Mouse (Mus musculus) liver, adult 2 months (tissue): ENCODE measurements at regions not wholly inside any gene's neighbourhood (a gene's known extent, or its start where the extent isn't known, plus 50 kb on each side); places are given as distances from the start of the nearest gene placed in this dataset.

Source experiments
- DNase-seq: peaks from one replicate; pipeline ENCODE4 v3.0.0-alpha.2; 2011; ENCODE audit warnings: low read depth, low spot score; ENCODE audit errors: extremely low read depth
- H3K27ac ChIP-seq: fragments of 200-500 bp; replicated peaks from 2 replicates; pipeline ENCODE4 v1.5.1; 2012; ENCODE audit warnings: low read depth, mild to moderate bottlenecking, control low read depth, inconsistent platforms, low read length; ENCODE audit not compliant: insufficient read depth
- H3K27me3 ChIP-seq: fragments of 200-500 bp; 2 replicates; pipeline ENCODE4 v1.6.1; 2012; ENCODE audit warnings: mild to moderate bottlenecking, moderate library complexity, low read length, inconsistent platforms; ENCODE audit not compliant: control insufficient read depth, insufficient read depth
- H3K36me3 ChIP-seq: fragments of 200-500 bp; 2 replicates; pipeline ENCODE4 v1.6.1; 2012; ENCODE audit warnings: low read length, inconsistent platforms; ENCODE audit not compliant: control insufficient read depth, insufficient read depth
- H3K4me1 ChIP-seq: fragments of 200-500 bp; 2 replicates; pipeline ENCODE4 v1.6.1; 2011; ENCODE audit warnings: low read length; ENCODE audit not compliant: control insufficient read depth, insufficient read depth
- H3K4me3 ChIP-seq: fragments of 200-500 bp; 2 replicates; pipeline ENCODE4 v1.5.1; 2011; ENCODE audit warnings: low read depth, mild to moderate bottlenecking, control low read depth, low read length, moderate library complexity; ENCODE audit not compliant: insufficient read depth
- H3K79me2 ChIP-seq: fragments of 200-500 bp; 2 replicates; pipeline ENCODE4 v1.6.1; 2012; ENCODE audit warnings: inconsistent platforms, mild to moderate bottlenecking, low read length, moderate library complexity; ENCODE audit not compliant: control insufficient read depth, insufficient read depth
- H3K9ac ChIP-seq: fragments of 200-500 bp; 2 replicates; pipeline ENCODE4 v1.6.1; 2012; ENCODE audit warnings: low read depth, mild to moderate bottlenecking, control low read depth, inconsistent platforms, low read length
- CTCF ChIP-seq: fragments of 200-500 bp; IDR thresholded peaks from 2 replicates; pipeline ENCODE4 v1.5.1; 2011; ENCODE audit warnings: low read depth, low read length, control low read depth
- POLR2A ChIP-seq: fragments of 200-500 bp; IDR thresholded peaks from 2 replicates; pipeline ENCODE4 v1.6.1; 2011; ENCODE audit warnings: low read length, control low read depth; ENCODE audit not compliant: insufficient read depth; ENCODE audit errors: extremely low read depth
- WGBS: fragments of 180-500 bp; shearing (Covaris S2); methylation state at CpG from one replicate; pipeline ENCODE4 v1.1.7; 2018; 5-methylcytosine and 5-hydroxymethylcytosine counted together

DNA sequence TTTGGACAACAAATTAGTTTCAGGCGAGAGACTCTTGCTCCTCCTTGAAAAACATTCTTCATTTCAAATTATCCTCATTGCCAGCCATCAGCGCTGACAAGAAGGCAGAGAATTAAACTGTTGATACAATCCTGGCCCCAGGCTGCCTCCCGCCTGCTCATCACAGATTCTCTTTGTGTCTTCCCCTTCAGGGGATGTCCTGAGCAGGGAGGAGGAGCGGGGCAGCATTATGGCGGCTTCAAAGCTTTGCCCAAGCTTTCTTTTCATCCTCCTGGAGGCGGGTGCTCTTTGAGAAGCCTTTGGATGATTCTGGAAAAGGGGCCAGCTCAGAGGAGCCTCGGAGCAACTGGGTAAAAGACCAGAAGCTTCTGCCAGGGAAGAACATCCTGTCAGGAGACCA, 149.1 kb downstream of the 4930564D02Rik start:
- no peak overlapping the region for H3K9ac ChIP-seq
- no peak overlapping the region for H3K4me3 ChIP-seq
- 69% methylated on average over 7 of the region's 7 CpGs for WGBS
- no peaks in the 10 kb centered on the region for H3K4me1 ChIP-seq
- no peak for DNase-seq
- no peaks in the 10 kb centered on the region for H3K27me3 ChIP-seq
- TF ChIP-seq POLR2A (no peak), CTCF (no peak)
- H3K36me3 ChIP-seq = no peaks in the 10 kb centered on the region
- H3K27ac ChIP-seq = no peak overlapping the region
- H3K79me2 ChIP-seq = no peaks in the 10 kb centered on the region

- no peaks in the 10 kb centered on the region for H3K79me2 ChIP-seq
- no peak overlapping the region for H3K4me3 ChIP-seq
- H3K9ac ChIP-seq = no peak overlapping the region
- H3K27me3 ChIP-seq = no peaks in the 10 kb centered on the region
- TF ChIP-seq CTCF (no peak), POLR2A (no peak)
- H3K4me1 ChIP-seq = no peaks in the 10 kb centered on the region
- no peak for DNase-seq
- no peak overlapping the region for H3K27ac ChIP-seq
- 62% methylated on average over 3 of the region's 3 CpGs for WGBS
- H3K36me3 ChIP-seq = no peaks in the 10 kb centered on the region
Measured at GRCm38 (mm10) chr3:105219630-105220029, 153.0 kb downstream of the 4930564D02Rik start.

- TF ChIP-seq POLR2A (no peak), CTCF (no peak)
Measured at GRCm38 (mm10) chr3:105220641-105221040, 154.0 kb downstream of the 4930564D02Rik start.

GRCm38 (mm10) chr3:105222925-105223324, 156.3 kb downstream of the 4930564D02Rik start:
- Histone ChIP-seq H3K27ac (no peak overlapping the region), H3K9ac (no peak overlapping the region), H3K27me3 (no peaks in the 10 kb centered on the region), H3K4me3 (no peak overlapping the region), H3K36me3 (no peaks in the 10 kb centered on the region), H3K4me1 (no peaks in the 10 kb centered on the region), H3K79me2 (no peaks in the 10 kb centered on the region)
- WGBS = 57% methylated on average over 3 of the region's 3 CpGs
- DNase-seq = no peak
- TF ChIP-seq POLR2A (no peak), CTCF (no peak)

More at GRCm38 (mm10) chr3:105220641-105221040, 154.0 kb downstream of the 4930564D02Rik start:
- 66% methylated on average over 1 of the region's 1 CpGs for whole genome bisulfite sequencing
- no peak for DNase-seq
- Histone ChIP-seq H3K9ac (no peak overlapping the region), H3K27ac (no peak overlapping the region), H3K27me3 (no peaks in the 10 kb centered on the region), H3K79me2 (no peaks in the 10 kb centered on the region), H3K36me3 (no peaks in the 10 kb centered on the region), H3K4me1 (no peaks in the 10 kb centered on the region), H3K4me3 (no peak overlapping the region)

DNA sequence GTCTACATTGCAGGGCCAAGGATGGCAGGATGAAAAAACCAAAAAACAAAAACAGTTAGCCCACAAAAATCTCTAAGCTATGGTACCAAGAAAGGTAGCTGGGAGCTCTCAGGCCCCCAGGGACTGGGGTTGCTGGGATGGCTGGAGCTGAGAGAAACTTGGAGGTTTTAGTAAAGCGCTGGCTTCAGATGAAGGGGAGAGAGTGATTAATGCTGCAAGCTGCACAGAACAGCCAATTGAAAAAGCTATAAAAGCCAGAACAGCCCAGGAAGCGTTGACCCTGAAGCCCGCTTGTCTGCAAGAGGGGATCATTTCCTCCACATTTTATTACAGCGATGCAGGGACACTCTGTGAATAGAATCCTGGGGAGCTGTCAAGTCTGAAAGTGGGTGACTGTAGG, 157.0 kb downstream of the 4930564D02Rik start:
- DNase-seq = no peak
- Histone ChIP-seq H3K27ac (no peak overlapping the region), H3K4me1 (no peaks in the 10 kb centered on the region), H3K27me3 (no peaks in the 10 kb centered on the region), H3K9ac (no peak overlapping the region), H3K36me3 (no peaks in the 10 kb centered on the region), H3K79me2 (no peaks in the 10 kb centered on the region), H3K4me3 (no peak overlapping the region)
- TF ChIP-seq POLR2A (no peak), CTCF (no peak)
- WGBS = 59% methylated on average over 4 of the region's 4 CpGs

GRCm38 (mm10) chr3:105227551-105227950, 160.9 kb downstream of the 4930564D02Rik start:
- TF ChIP-seq POLR2A = no peak
- H3K36me3 ChIP-seq = no peaks in the 10 kb centered on the region
- no peaks in the 10 kb centered on the region for H3K27me3 ChIP-seq
- H3K4me3 ChIP-seq = no peak overlapping the region
- WGBS = 66% methylated on average over 1 of the region's 1 CpGs
- no peaks in the 10 kb centered on the region for H3K79me2 ChIP-seq
- no peaks in the 10 kb centered on the region for H3K4me1 ChIP-seq
- no peak overlapping the region for H3K9ac ChIP-seq
- no peak overlapping the region for H3K27ac ChIP-seq
- DNase-seq = no peak
